Mouse (Mus musculus) kidney, postnatal 0 days (tissue): ENCODE results near the gene Erbb4. TPM values are rescaled to one million over a fixed set of nuclear protein-coding genes. Genes with fewer than 3 reads are reported as not detected.

ENCODE experiments used
- ATAC-seq: fragments of 200-750 bp; cut with Nextera tagmentation; replicated peaks from 2 replicates; pipeline ENCODE4 v1.8.0; 2017; ENCODE audit warnings: low read depth, moderate number of reproducible peaks, moderate TSS enrichment, moderate library complexity; ENCODE audit not compliant: low FRiP score
- DNase-seq: peaks from one replicate; pipeline ENCODE4 v3.0.0-alpha.2; 2016; ENCODE audit warnings: low spot score
- H3K27ac ChIP-seq: fragments of 300-500 bp; sonication (generic); 2 replicates; pipeline ENCODE4 v1.5.1; 2014; ENCODE audit warnings: mild to moderate bottlenecking
- H3K27me3 ChIP-seq: fragments of 300-500 bp; sonication (generic); 2 replicates; pipeline ENCODE4 v1.6.1; 2014; ENCODE audit warnings: low read length, mixed read lengths; ENCODE audit not compliant: insufficient read depth
- H3K36me3 ChIP-seq: fragments of 300-500 bp; sonication (generic); 2 replicates; pipeline ENCODE4 v1.6.1; 2014; ENCODE audit warnings: low read length, mixed read lengths; ENCODE audit not compliant: insufficient read depth
- H3K4me1 ChIP-seq: fragments of 300-500 bp; sonication (generic); replicated peaks from 2 replicates; pipeline ENCODE4 v1.6.1; 2014; ENCODE audit warnings: antibody characterized with exemption, low read length, mixed read lengths; ENCODE audit not compliant: insufficient read depth
- H3K4me2 ChIP-seq: fragments of 300-500 bp; sonication (generic); 2 replicates; pipeline ENCODE4 v1.6.1; 2014; ENCODE audit warnings: mild to moderate bottlenecking, low read length, moderate library complexity, mixed read lengths
- H3K4me3 ChIP-seq: fragments of 300-500 bp; sonication (generic); replicated peaks from 2 replicates; pipeline ENCODE4 v1.5.1; 2014; ENCODE audit warnings: low read depth, low read length
- H3K9ac ChIP-seq: fragments of 300-500 bp; sonication (generic); 2 replicates; pipeline ENCODE4 v1.6.1; 2014; ENCODE audit warnings: low read depth, low read length
- H3K9me3 ChIP-seq: fragments of 300-500 bp; sonication (generic); replicated peaks from 2 replicates; pipeline ENCODE4 v1.6.1; 2016; ENCODE audit warnings: low read length, inconsistent platforms, mixed read lengths
- CTCF ChIP-seq: IDR thresholded peaks from 2 replicates; pipeline ENCODE4 v1.5.1; 2016; ENCODE audit warnings: antibody characterized with exemption, low read depth, mild to moderate bottlenecking, moderate library complexity
- WGBS: fragments of 180-500 bp; shearing (Covaris S2); extraction: QIAGEN DNeasy Blood & Tissue Kit; methylation state at CpG from one replicate; pipeline ENCODE4 v1.1.7; 2014; 5-methylcytosine and 5-hydroxymethylcytosine counted together
- polyA plus RNA-seq: library from polyadenylated mRNA; unstranded; fragments of >200 nt; fragmentation: Nextera tagmentation; extraction: Ambion mirVana; gene quantifications from 2 replicates; pipeline ENCODE4 v1.2.1, GENCODE M21; 2015

Gene Erbb4
- polyA plus RNA-seq, 1 experiment from 2014 or later = 5.0 TPM

DNA sequence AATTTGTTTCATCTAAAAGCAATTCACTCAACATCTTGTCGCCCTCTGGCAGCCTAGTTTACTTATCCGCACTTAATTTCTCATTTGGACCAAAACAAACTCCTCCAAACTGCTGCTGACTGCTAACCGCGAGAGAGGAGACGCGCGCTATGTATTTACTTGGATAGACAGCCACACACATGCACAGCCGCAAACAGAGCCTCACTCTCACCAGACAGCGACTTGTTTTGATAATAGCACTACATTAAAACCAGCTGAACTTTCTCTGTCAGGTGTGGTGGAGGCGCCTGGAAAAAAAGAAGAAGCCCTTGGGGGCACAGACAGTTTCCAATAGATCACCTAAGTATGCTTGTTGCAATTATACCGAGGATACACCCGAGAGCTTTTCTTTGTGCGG is 2.8 kb downstream of the Erbb4 start:
- H3K9me3 ChIP-seq = no peaks in the 10 kb centered on the region
- no peak for TF ChIP-seq CTCF
- ATAC-seq (no peak), DNase-seq (peak; percentile 31)
- peak overlapping the region; percentile 75 for H3K4me3 ChIP-seq
- H3K27me3 ChIP-seq = 0 out of 2 replicates have a peak, but pooled peaks cover 15% of the 10 kb centered on the region
- no peaks in the 10 kb centered on the region for H3K36me3 ChIP-seq
- peaks cover 5% of the 10 kb centered on the region; the same call in 1 of the 2 replicates for H3K4me1 ChIP-seq
- H3K9ac ChIP-seq = 0 out of 2 replicates have a peak overlapping the region, but pooled peaks have one; percentile 65
- WGBS = 1% methylated on average over 13 of the region's 13 CpGs
- peak overlapping the region; percentile 81 for H3K27ac ChIP-seq
- H3K4me2 ChIP-seq = peak overlapping the region; percentile 96

DNA sequence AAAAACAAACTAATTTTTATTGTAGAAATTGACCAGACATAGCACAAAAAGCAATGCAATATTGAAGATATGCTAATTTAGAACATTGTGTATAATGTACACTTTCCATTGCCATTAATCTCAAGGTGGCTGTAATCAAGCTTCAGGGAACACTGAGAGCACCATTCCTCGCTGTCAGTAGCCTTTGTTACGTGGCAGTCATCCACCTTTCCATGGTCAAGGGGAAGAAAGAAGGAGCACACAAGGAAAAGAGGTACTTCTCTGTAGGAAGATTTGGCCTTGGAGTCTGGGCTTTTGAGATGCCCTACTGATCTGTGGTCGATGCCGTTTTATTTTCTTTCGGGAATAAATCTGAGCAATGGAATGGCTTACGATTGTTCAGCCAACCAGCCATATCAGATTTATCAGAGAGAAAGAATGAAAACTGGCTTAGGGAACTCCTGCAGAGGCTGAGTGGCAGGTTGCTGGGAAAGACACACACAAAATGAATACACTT is 4.6 kb downstream of the Erbb4 start:
- no peaks in the 10 kb centered on the region for H3K9me3 ChIP-seq
- H3K36me3 ChIP-seq = no peaks in the 10 kb centered on the region
- no peak overlapping the region for H3K27ac ChIP-seq
- H3K4me2 ChIP-seq = no peak overlapping the region
- H3K9ac ChIP-seq = no peak overlapping the region
- DNase-seq (no peak), ATAC-seq (no peak)
- H3K27me3 ChIP-seq = 0 out of 2 replicates have a peak, but pooled peaks cover 15% of the 10 kb centered on the region
- peaks cover 5% of the 10 kb centered on the region; the same call in 1 of the 2 replicates for H3K4me1 ChIP-seq
- no peak overlapping the region for H3K4me3 ChIP-seq
- 73% methylated on average over 6 of the region's 6 CpGs for WGBS
- TF ChIP-seq CTCF = no peak

DNA sequence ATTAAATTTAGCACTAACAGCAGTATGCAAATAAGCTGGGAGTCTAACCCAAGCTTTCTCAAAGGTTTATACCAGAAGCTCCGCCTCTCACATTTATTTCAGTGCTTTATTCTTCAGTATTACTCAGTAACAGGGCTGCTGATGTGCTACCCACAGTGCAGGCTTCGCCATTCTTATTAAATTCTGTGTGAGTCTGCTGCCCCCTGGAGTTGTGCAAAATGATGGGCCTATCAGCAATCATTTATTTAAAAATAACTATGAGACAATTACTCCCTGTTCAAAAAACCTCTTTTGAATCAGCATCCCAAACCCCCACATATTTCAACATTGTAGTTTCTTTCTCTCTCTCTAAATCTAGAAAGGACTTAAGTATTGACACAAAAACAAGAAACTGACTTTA is 6.2 kb downstream of the Erbb4 start:
- Histone ChIP-seq H3K27ac (no peak overlapping the region), H3K9me3 (no peaks in the 10 kb centered on the region), H3K4me2 (no peak overlapping the region), H3K27me3 (0 out of 2 replicates have a peak, but pooled peaks cover 12% of the 10 kb centered on the region), H3K9ac (no peak overlapping the region), H3K4me1 (peaks cover 5% of the 10 kb centered on the region; the same call in 1 of the 2 replicates), H3K36me3 (no peaks in the 10 kb centered on the region), H3K4me3 (no peak overlapping the region)
- WGBS = 81% methylated on average over 2 of the region's 2 CpGs
- DNase-seq = no peak
- no peak for TF ChIP-seq CTCF
- ATAC-seq = no peak

DNA sequence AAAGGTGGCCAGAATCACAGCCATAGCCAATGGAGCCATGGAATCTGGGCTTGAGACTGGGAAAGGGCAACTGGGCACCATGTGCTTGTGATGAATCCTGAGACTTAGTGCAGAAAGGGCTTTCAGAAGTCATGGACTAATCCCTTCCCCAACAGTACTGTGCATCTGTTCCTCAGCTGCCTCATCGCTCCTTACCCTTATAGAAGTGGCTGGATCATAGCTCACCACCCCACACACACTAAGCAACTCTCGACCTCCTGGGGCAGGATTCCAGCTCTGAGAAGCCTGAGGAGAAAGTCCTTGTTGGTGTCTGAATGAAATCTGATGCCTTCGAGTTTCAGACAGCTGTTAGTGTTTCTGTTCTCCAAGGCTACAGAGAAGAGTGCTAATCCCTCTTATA is 14.8 kb downstream of the Erbb4 start:
- no peak for ATAC-seq
- H3K36me3 ChIP-seq = no peaks in the 10 kb centered on the region
- no peak for TF ChIP-seq CTCF

DNA sequence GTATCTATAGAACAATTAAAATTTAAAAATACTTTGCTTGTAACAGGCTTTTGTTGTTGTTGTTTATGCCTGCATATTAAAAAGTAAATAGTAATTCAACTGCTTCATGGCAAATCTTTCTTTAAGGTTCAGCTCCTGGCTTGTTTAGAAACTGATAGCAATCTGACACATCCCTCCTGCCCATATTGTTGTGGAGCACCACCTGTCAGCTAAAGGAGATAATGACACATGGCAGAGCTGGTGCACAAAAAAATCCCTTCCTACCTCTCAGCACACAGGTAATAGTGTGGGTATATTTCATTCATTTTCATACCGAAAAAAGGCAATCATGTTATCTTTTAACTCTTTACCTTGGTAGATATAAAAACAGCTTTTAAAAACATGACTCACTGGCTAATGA is 18.5 kb downstream of the Erbb4 start:
- H3K4me1 ChIP-seq = 0 out of 2 replicates have a peak, but pooled peaks cover 4% of the 10 kb centered on the region
- no peak for DNase-seq
- TF ChIP-seq CTCF = peak; percentile 25; the same call in 1 of the 2 replicates
- H3K27me3 ChIP-seq = no peaks in the 10 kb centered on the region
- ATAC-seq = no peak
- H3K4me2 ChIP-seq = no peak overlapping the region
- 83% methylated on average over 1 of the region's 1 CpGs for WGBS
- H3K9me3 ChIP-seq = no peaks in the 10 kb centered on the region
- no peak overlapping the region for H3K4me3 ChIP-seq
- H3K9ac ChIP-seq = no peak overlapping the region
- no peak overlapping the region for H3K27ac ChIP-seq
- H3K36me3 ChIP-seq = no peaks in the 10 kb centered on the region

More for the DNA sequence above, 14.8 kb downstream of the Erbb4 start:
- Histone ChIP-seq H3K4me1 (no peaks in the 10 kb centered on the region), H3K4me2 (no peak overlapping the region), H3K4me3 (no peak overlapping the region), H3K27ac (no peak overlapping the region), H3K9ac (no peak overlapping the region), H3K27me3 (no peaks in the 10 kb centered on the region), H3K9me3 (no peaks in the 10 kb centered on the region)
- no peak for DNase-seq
- WGBS = 50% methylated on average over 3 of the region's 3 CpGs

DNA sequence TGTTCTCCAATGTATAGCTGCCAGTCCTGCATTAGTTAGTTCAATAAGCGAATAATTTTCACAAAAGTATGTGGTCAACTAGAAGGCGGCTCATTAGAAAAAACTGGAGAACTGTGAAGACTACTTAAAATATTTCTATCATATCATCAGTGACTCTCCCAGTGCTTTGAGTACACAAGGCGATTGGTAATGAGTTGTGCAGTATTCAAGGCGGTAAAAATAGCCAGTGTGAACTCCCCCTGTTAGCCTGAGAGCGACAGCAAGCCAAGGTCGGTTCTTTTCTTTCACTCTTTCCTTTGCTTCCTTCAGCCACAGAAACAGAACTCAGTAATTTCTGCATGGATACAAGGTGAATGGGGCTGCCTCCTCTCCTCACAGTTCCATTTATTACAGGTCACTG is 22.1 kb downstream of the Erbb4 start:
- H3K36me3 ChIP-seq = no peaks in the 10 kb centered on the region
- WGBS = 82% methylated on average over 6 of the region's 6 CpGs
- DNase-seq (no peak), ATAC-seq (no peak)
- no peak overlapping the region for H3K4me3 ChIP-seq
- H3K27me3 ChIP-seq = no peaks in the 10 kb centered on the region
- H3K9me3 ChIP-seq = no peaks in the 10 kb centered on the region
- H3K9ac ChIP-seq = no peak overlapping the region
- TF ChIP-seq CTCF = no peak
- H3K4me2 ChIP-seq = no peak overlapping the region
- no peak overlapping the region for H3K27ac ChIP-seq
- 0 out of 2 replicates have a peak, but pooled peaks cover 4% of the 10 kb centered on the region for H3K4me1 ChIP-seq

DNA sequence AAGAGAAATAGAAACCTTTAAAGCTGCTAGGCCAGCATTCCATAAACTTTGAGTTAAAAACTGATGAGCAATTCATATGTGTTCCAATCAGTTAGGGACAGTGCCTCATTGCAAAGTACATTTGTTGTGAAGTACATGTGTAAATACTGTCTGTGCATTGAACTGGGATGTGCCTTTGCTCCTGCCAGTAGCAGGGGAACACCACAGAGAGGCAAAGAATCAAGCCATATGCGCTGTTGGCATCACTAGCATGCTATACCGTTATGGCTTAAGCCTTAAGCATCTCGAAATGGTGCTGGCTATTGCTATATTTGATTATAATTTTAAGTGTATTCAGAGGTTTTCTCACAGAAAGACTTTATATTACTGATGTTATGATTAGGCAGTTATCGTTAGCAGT is 58.9 kb downstream of the Erbb4 start:
- Histone ChIP-seq H3K36me3 (no peaks in the 10 kb centered on the region), H3K4me3 (no peak overlapping the region), H3K4me2 (no peak overlapping the region), H3K4me1 (no peaks in the 10 kb centered on the region), H3K9me3 (no peaks in the 10 kb centered on the region), H3K27me3 (no peaks in the 10 kb centered on the region), H3K27ac (no peak overlapping the region), H3K9ac (no peak overlapping the region)
- 87% methylated on average over 4 of the region's 4 CpGs for WGBS
- no peak for TF ChIP-seq CTCF
- ATAC-seq = no peak
- no peak for DNase-seq
